Mouse (Mus musculus) liver (tissue): ENCODE data around the gene Fam170b.

Experiments used
- DNase-seq: peaks from one replicate; pipeline ENCODE4 v3.0.0-alpha.2; 2020; ENCODE audit warnings: mixed read lengths

Fam170b gene

GRCm38 (mm10) chr14:32827994-32828650 lies 5.6 kb upstream of the Fam170b start:
- no peak for DNase-seq

GRCm38 (mm10) chr14:32835181-32835580 lies 1.4 kb downstream of the Fam170b start:
- no peak for DNase-seq

DNA sequence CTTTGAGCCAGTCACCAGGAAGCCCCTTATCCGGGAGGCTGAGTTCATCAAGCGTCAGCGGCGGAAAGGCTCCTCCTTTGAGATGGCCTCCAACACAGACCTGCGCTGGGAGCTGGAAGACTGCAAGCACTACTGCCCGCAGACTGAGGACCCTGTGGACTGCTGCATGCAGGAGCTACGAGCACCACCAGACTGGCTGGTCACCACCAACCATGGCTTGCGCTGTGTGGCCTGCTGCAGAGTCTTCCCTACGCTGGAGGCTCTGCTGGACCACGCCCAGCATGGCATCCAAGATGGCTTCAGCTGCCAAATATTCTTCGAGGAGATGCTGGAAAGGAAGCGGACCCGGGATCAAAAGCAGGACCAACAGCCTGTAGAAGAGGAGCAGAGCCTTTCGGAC lies 1.8 kb downstream of the Fam170b start:
- no peak for DNase-seq

GRCm38 (mm10) chr14:32836191-32836590 lies 2.4 kb downstream of the Fam170b start:
- no peak for DNase-seq

DNA sequence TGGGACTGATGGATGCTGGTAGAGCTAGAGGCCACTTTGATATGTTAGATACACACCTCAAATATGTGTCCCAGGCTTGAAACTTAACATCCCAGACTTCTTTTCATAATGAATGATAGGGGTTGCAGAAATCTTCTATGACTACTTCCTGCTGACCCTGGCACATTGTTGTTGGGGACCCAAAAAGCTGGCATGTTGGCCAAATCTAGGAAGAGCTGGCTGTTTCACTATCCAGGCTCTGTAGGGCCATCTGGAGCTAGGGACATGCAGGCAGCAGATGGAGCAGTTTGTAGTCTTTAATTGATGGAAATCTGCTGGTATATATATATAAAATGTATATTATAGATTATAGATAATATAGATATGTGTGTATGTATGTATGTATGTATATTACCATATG lies 8.3 kb downstream of the Fam170b start:
- DNase-seq: no peak

GRCm38 (mm10) chr14:32854059-32854458 lies 20.3 kb downstream of the Fam170b start:
- no peak for DNase-seq

GRCm38 (mm10) chr14:32856246-32856645 lies 22.5 kb downstream of the Fam170b start:
- no peak for DNase-seq

GRCm38 (mm10) chr14:32856681-32857328 lies 23.0 kb downstream of the Fam170b start, which contains the start of gene Vstm4:
TSS of gene Vstm4 (plus strand) at chr14:32856756.
- peak; percentile 33 for DNase-seq

DNA sequence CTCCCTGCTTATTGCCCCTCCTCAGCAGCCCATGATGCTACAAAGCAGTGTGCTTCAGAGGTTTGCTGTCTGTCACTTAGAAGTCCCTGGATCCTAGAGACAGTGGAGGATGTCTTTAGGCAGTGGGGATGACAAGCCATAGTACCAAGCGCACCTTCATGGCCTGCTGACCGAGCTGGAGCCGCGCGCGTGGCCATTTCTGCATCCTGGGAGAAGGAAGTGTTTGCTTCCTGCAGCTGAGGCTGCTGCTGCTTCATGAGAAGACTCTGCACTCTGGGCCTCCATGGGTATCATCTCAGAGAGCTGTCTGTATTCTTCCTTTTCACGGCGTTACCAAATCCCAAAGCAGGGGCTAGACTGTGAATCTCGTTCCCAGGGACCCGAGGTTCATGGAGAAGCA lies 24.6 kb downstream of the Fam170b start:
- no peak for DNase-seq

DNA sequence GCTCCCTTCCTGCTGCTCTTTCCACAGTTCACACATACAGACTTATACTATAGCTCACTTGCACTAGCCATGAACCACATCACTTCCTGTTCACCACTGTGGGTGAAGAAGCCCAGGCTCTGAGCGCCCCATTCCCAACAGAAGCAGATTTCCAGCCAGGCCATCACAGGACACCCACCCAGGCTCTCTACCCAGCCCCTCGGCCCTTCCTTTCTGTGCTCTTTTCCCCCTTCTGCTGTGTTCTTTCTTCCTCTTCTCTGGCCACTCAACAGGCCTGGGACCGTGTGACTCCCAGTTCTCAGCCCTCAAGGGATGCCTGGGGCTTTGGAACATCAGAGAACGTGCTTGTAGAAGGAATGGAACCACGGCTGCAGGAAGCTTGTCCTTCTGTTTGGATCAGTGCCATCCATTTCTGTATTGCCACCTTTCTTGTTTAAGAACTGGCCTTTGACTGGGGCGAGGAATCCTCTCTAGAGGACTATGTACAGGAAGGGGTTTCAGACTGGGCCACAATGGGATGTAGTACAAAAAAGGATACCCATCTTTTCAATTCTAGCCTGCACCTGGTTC lies 25.3 kb downstream of the Fam170b start:
- DNase-seq: no peak

DNA sequence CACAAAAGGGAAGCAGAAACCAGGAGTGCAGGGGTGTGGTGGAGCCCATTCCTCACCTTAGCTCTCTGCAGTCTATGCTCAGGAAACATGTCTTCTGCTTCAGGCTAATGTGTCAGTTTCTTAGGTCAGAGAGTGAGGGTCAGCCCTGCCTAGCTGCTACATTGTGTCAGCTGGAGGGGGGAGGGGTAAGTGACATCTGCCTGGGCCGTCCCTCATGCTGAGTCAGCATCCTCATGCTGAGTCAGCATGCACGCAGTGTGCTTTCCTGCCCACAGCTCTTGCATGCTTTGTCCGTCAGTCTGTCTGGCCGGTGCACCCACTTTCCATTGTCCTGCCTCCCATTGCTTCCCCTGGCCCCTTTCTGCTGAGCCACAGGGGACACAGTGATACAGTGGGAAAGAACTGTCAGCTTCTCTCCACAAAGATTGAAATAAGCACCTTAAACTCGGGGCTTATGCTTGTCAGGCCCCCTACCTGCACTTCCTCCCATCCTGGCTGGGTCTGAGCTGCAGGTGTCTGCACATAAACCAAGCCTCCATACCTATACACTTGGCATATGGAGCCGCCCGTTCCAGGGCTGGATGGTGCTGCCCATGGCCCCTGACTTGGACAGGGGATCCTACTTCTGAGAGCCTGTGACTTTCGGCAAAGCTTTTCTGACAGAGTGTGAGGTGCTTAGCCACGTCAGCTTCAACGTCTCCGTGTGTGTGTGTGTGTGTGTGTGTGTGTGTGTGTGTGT lies 26.2 kb downstream of the Fam170b start:
- DNase-seq: no peak

DNA sequence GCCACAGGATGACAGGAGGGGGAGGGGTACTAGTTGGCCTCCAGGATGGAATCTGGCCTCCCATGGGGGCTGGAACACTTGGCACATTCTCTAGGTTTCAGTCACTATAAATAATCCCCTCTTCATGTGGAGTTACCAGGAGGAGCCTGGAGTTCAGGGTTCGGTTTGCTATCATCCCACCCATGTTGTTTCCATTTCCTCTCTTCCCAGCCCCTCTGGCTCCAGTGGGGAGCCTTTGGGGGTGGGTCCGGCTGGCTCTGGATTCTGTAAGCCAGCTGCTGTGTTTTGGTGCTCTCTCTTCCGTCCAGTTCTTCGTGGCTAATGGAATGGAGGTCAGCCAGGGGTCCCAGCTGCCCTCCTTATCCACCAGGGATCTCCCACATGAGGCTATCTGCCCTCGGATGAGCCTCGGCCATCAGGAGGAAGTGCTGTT lies 27.4 kb downstream of the Fam170b start:
- peak; percentile 30 for DNase-seq

- no peak for DNase-seq
Observed at GRCm38 (mm10) chr14:32861656-32862055, 27.9 kb downstream of the Fam170b start.

GRCm38 (mm10) chr14:32865331-32865730 lies 31.6 kb downstream of the Fam170b start:
- DNase-seq: no peak

DNA sequence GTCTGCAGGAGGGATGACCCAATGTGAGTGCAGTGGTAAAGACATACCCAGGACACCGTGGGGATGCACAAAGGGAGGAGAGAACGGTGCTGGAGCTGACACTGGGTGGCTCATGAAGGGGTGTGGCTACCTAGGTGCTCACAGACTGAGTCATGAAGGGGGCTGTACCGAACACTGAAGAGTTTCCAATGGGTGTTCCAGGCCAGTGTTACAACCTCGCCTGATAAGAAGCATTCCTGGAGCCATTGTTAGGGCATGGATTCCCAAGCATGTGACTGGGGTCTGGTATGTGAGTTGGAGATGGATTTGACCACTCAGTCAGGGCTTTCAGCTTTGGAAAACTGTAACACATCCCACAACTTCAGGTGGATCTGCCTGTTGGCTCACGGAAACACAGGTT lies 38.2 kb downstream of the Fam170b start:
- DNase-seq: no peak

DNA sequence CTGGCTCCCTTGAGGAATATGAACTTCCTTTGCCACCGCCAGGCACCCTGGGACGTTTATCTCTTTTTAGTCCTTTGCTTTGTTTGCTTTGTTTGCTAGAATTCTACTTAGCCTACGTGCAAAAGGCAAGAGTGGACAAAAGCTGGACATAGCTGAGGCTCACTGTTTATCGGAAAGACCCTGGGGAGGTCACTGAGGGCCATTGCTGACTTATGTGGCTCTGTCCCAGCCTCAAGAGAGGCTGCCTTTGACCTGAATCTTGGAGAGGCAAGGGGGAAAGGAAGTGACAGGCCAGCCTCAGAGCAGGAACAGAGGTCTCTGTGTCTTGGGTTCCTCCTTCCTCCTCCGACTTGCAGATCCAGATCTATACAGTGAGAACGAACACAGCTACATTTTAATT lies 43.8 kb downstream of the Fam170b start:
- no peak for DNase-seq

DNA sequence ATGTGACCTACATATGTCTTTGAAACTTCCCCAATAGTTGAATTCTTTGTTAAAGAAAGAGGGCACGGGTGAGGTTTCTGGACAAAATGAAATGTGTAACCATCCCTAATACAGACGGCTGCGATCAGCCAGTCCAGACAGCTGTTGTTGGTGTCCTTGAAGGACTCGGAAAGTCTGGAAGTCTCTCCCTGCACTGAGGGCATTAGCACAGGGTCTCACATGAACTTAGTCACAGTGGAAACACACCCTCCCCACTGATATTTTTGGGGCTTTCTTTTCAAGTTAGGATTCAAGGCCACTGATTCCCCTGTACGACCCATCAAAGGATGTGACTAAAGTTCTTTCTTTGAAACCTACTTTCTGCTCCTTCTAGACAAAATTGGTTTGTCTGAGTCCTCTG lies 46.6 kb downstream of the Fam170b start:
- DNase-seq: no peak

GRCm38 (mm10) chr14:32881693-32882092 lies 47.9 kb downstream of the Fam170b start:
- no peak for DNase-seq
